Mouse (Mus musculus): ENCODE data around the gene Sult2b1. TPM values are rescaled to one million over a fixed set of nuclear protein-coding genes. Genes with fewer than 3 reads are reported as not detected.

Gene Sult2b1
- total RNA-seq, 1 experiment, result 1.6 TPM

GRCm38 (mm10) chr7:45814841-45815240 lies 30.4 kb upstream of the Sult2b1 start:
- peak overlapping the region; percentile 13; the same call in 1 of the 2 replicates for H3K9ac ChIP-seq (ENCODE audit: insufficient read depth, low read depth, low read length, poor library complexity, severe bottlenecking)
- H3K27ac ChIP-seq (ENCODE audit: insufficient read depth, low read depth, low read length, poor library complexity, severe bottlenecking), result no peak overlapping the region
- H3K36me3 ChIP-seq (ENCODE audit: control insufficient read depth, insufficient read depth, low read length, poor library complexity, severe bottlenecking), result peaks cover 29% of the 10 kb centered on the region
- H3K4me1 ChIP-seq (ENCODE audit: control insufficient read depth in 2 of 2, insufficient read depth in 2 of 2, low read length in 2 of 2, poor library complexity in 1 of 2), result peaks cover 2 to 10% of the 10 kb centered on the region in 2 experiments; a peak in 1 of 4 replicates
- H3K4me3 ChIP-seq (ENCODE audit: insufficient read depth in 1 of 2, low read depth in 1 of 2, low read length in 2 of 2, poor library complexity in 1 of 2, severe bottlenecking in 1 of 2), result peak overlapping the region in 1 of 2 experiments; percentile 56; a peak in 2 of 4 replicates
- TF ChIP-seq ZNF384 (IDR thresholded peaks at IDR 0.05; ENCODE audit: low read depth, low read length) (no peak), ZC3H11A (IDR thresholded peaks at IDR 0.05; ENCODE audit: borderline replicate concordance, low read depth, low read length) (no peak)
- in situ Hi-C loops (cut with MboI; ENCODE audit: low sequenced_read_pairs in 2 of 2, unreplicated experiment in 2 of 2), result no loop called here
- no peaks in the 10 kb centered on the region for H3K9me3 ChIP-seq (ENCODE audit: control insufficient read depth, insufficient read depth, low read depth, low read length)
- DNase-seq (ENCODE audit: low read depth, low spot score), result no peak

GRCm38 (mm10) chr7:45813787-45814779 lies 29.6 kb upstream of the Sult2b1 start, which contains the start of gene Cyth2:
Gene Cyth2 (minus strand): TSS chr7:45814581.
- in situ Hi-C loops (cut with MboI; ENCODE audit: low sequenced_read_pairs in 2 of 2, unreplicated experiment in 2 of 2), result no loop called here
- Histone ChIP-seq H3K36me3 (ENCODE audit: control insufficient read depth, insufficient read depth, low read length, poor library complexity, severe bottlenecking) (peaks cover 37% of the 10 kb centered on the region), H3K9ac (ENCODE audit: insufficient read depth, low read depth, low read length, poor library complexity, severe bottlenecking) (peak within 1 kb of the TSS; percentile 99), H3K9me3 (ENCODE audit: control insufficient read depth, insufficient read depth, low read depth, low read length) (no peaks in the 10 kb centered on the region), H3K27ac (ENCODE audit: insufficient read depth, low read depth, low read length, poor library complexity, severe bottlenecking) (peak within 1 kb of the TSS; percentile 98), H3K4me3 (ENCODE audit: insufficient read depth in 1 of 2, low read depth in 1 of 2, low read length in 2 of 2, poor library complexity in 1 of 2, severe bottlenecking in 1 of 2) (peak within 1 kb of the TSS; percentile 84 to 96), H3K4me1 (ENCODE audit: control insufficient read depth in 2 of 2, insufficient read depth in 2 of 2, low read length in 2 of 2, poor library complexity in 1 of 2) (peaks cover 2 to 10% of the 10 kb centered on the region in 2 experiments; a peak in 1 of 4 replicates)
- TF ChIP-seq MAFK (IDR thresholded peaks at IDR 0.05; ENCODE audit: insufficient read depth, low read depth, low read length), result no peak
- no peak for TF ChIP-seq ZC3H11A (IDR thresholded peaks at IDR 0.05; ENCODE audit: borderline replicate concordance, low read depth, low read length)
- peak; percentile 85 for TF ChIP-seq CHD2 (IDR thresholded peaks at IDR 0.05; ENCODE audit: low read depth, low read length)
- TF ChIP-seq ZNF384 (IDR thresholded peaks at IDR 0.05; ENCODE audit: low read depth, low read length), result no peak
- TF ChIP-seq HCFC1 (IDR thresholded peaks at IDR 0.05; ENCODE audit: borderline replicate concordance, insufficient read depth, low read length), result peak; percentile 68; the same call in 1 of the 2 replicates
- peak; percentile 100 for DNase-seq (ENCODE audit: low read depth, low spot score)

GRCm38 (mm10) chr7:45812921-45813320 lies 28.5 kb upstream of the Sult2b1 start:
- TF ChIP-seq ZNF384 (IDR thresholded peaks at IDR 0.05; ENCODE audit: low read depth, low read length) (no peak), ZC3H11A (IDR thresholded peaks at IDR 0.05; ENCODE audit: borderline replicate concordance, low read depth, low read length) (no peak), CHD2 (IDR thresholded peaks at IDR 0.05; ENCODE audit: low read depth, low read length) (no peak)
- no peaks in the 10 kb centered on the region for H3K9me3 ChIP-seq (ENCODE audit: control insufficient read depth, insufficient read depth, low read depth, low read length)
- H3K27ac ChIP-seq (ENCODE audit: insufficient read depth, low read depth, low read length, poor library complexity, severe bottlenecking), result no peak overlapping the region; the same call in 1 of the 2 replicates
- H3K4me3 ChIP-seq (ENCODE audit: insufficient read depth in 1 of 2, low read depth in 1 of 2, low read length in 2 of 2, poor library complexity in 1 of 2, severe bottlenecking in 1 of 2), result peak overlapping the region; percentile 84 to 96
- peaks cover 45% of the 10 kb centered on the region for H3K36me3 ChIP-seq (ENCODE audit: control insufficient read depth, insufficient read depth, low read length, poor library complexity, severe bottlenecking)
- no peak for DNase-seq (ENCODE audit: low read depth, low spot score)
- peaks cover 2 to 19% of the 10 kb centered on the region in 2 experiments; a peak in 1 of 4 replicates for H3K4me1 ChIP-seq (ENCODE audit: control insufficient read depth in 2 of 2, insufficient read depth in 2 of 2, low read length in 2 of 2, poor library complexity in 1 of 2)
- in situ Hi-C loops (cut with MboI; ENCODE audit: low sequenced_read_pairs in 2 of 2, unreplicated experiment in 2 of 2), result no loop called here
- H3K9ac ChIP-seq (ENCODE audit: insufficient read depth, low read depth, low read length, poor library complexity, severe bottlenecking), result peak overlapping the region; percentile 99

- no peak for DNase-seq (ENCODE audit: low read depth, low spot score)
- Histone ChIP-seq H3K9me3 (ENCODE audit: control insufficient read depth, insufficient read depth, low read depth, low read length) (no peaks in the 10 kb centered on the region), H3K27ac (ENCODE audit: insufficient read depth, low read depth, low read length, poor library complexity, severe bottlenecking) (no peak overlapping the region), H3K36me3 (ENCODE audit: control insufficient read depth, insufficient read depth, low read length, poor library complexity, severe bottlenecking) (peaks cover 57% of the 10 kb centered on the region), H3K9ac (ENCODE audit: insufficient read depth, low read depth, low read length, poor library complexity, severe bottlenecking) (no peak overlapping the region), H3K4me3 (ENCODE audit: insufficient read depth in 1 of 2, low read depth in 1 of 2, low read length in 2 of 2, poor library complexity in 1 of 2, severe bottlenecking in 1 of 2) (no peak overlapping the region), H3K4me1 (ENCODE audit: control insufficient read depth in 2 of 2, insufficient read depth in 2 of 2, low read length in 2 of 2, poor library complexity in 1 of 2) (peaks cover 2 to 22% of the 10 kb centered on the region in 2 experiments; a peak in 1 of 4 replicates)
- no peak for TF ChIP-seq ZNF384 (IDR thresholded peaks at IDR 0.05; ENCODE audit: low read depth, low read length)
- no peak for TF ChIP-seq CHD2 (IDR thresholded peaks at IDR 0.05; ENCODE audit: low read depth, low read length)
- no peak for TF ChIP-seq ZC3H11A (IDR thresholded peaks at IDR 0.05; ENCODE audit: borderline replicate concordance, low read depth, low read length)
- TF ChIP-seq MAFK (IDR thresholded peaks at IDR 0.05; ENCODE audit: insufficient read depth, low read depth, low read length), result no peak
- TF ChIP-seq HCFC1 (IDR thresholded peaks at IDR 0.05; ENCODE audit: borderline replicate concordance, insufficient read depth, low read length), result no peak
- in situ Hi-C loops (cut with MboI; ENCODE audit: low sequenced_read_pairs in 2 of 2, unreplicated experiment in 2 of 2), result loop anchor here in 1 of 2 experiments (10.0 kb wide), 1 partner anchor 75 kb away; no protein-coding TSS in a partner anchor
Observed at GRCm38 (mm10) chr7:45809276-45810075, 25.0 kb upstream of the Sult2b1 start.

Data from ES-E14 (cell line).